In genomic region chr9:79518640-79519039, GRCm38 (mm10) we compare ENCODE assay signal across 16 mouse cellular contexts.
DNase-seq lines count a peak whose midpoint lies in the region; ATAC-seq lines count a peak whose summit lies in the region.
"Had no signal": no experiment of that assay in that cellular context is flagged by ENCODE, and none has a peak within 500 bp of the region (broad histone marks: within the 10 kb centered on the region; RNA-seq: fewer than 3 reads in every experiment).

No protein-coding gene starts in this region.

- ATAC-seq in kidney, embryonic 15.5 days (replicated peaks; ENCODE audit: low FRiP score): no peak
- ATAC-seq in heart, embryonic 14.5 days (ENCODE audit: insufficient number of reproducible peaks, insufficient read depth, low FRiP score, low read depth): peak; percentile 56
- ATAC-seq in hindbrain, embryonic 14.5 days (ENCODE audit: low FRiP score): no peak

- H3K9me3 ChIP-seq in kidney, embryonic 15.5 days (replicated peaks): no peaks in the 10 kb centered on the region
- no peaks in the 10 kb centered on the region for H3K9me3 ChIP-seq in heart, embryonic 14.5 days (ENCODE audit: control insufficient read depth, low read length)
- no peaks in the 10 kb centered on the region for H3K9me3 ChIP-seq in hindbrain, embryonic 14.5 days (ENCODE audit: control insufficient read depth, low read length)
- H3K9me3 ChIP-seq: embryonic facial prominence, embryonic 13.5 days; limb, embryonic 15.5 days; megakaryocyte, embryonic 14.5 days had no signal

- no peaks in the 10 kb centered on the region for H3K36me3 ChIP-seq in kidney, embryonic 15.5 days
- no peaks in the 10 kb centered on the region for H3K36me3 ChIP-seq in heart, embryonic 14.5 days (ENCODE audit: control insufficient read depth, insufficient read depth, low read length)
- no peaks in the 10 kb centered on the region for H3K36me3 ChIP-seq in hindbrain, embryonic 14.5 days (replicated peaks; ENCODE audit: control insufficient read depth, insufficient read depth)
- H3K36me3 ChIP-seq: embryonic facial prominence, embryonic 13.5 days; limb, embryonic 15.5 days had no signal

- no peak overlapping the region for H3K4me3 ChIP-seq in kidney, embryonic 15.5 days (replicated peaks)
- peak overlapping the region in 1 of 2 experiments; percentile 2; a peak in 1 of 4 replicates for H3K4me3 ChIP-seq in heart, embryonic 14.5 days (ENCODE audit: control insufficient read depth in 1 of 2, insufficient read depth in 1 of 2, low read depth in 1 of 2, low read length in 2 of 2)
- no peak overlapping the region for H3K4me3 ChIP-seq in hindbrain, embryonic 14.5 days (replicated peaks; ENCODE audit: low read length)
- H3K4me3 ChIP-seq: embryonic facial prominence, embryonic 13.5 days; limb, embryonic 15.5 days; megakaryocyte, embryonic 14.5 days had no signal

- DNase-seq in kidney, adult 11 months: peak; percentile 52
- peak; percentile 27 to 55 for DNase-seq in heart, adult 18-20 months
- peak; percentile 32 for DNase-seq in kidney, postnatal 14 days
- DNase-seq in hindbrain, embryonic 14.5 days (ENCODE audit: low spot score): no peak
- DNase-seq in cerebellum, postnatal 4 days (ENCODE audit: low spot score in 2 of 2): no peak
- DNase-seq: adrenal gland, postnatal 25 days; cerebellum, adult 2 months; gastrocnemius, postnatal 10 days; lung, postnatal 14 days; thymus, postnatal 25 days had no signal

- no peaks in the 10 kb centered on the region for H3K27me3 ChIP-seq in kidney, embryonic 15.5 days
- H3K27me3 ChIP-seq in heart, embryonic 14.5 days (ENCODE audit: control insufficient read depth, insufficient read depth, low read length): no peaks in the 10 kb centered on the region
- no peaks in the 10 kb centered on the region for H3K27me3 ChIP-seq in hindbrain, embryonic 14.5 days (ENCODE audit: control insufficient read depth, insufficient read depth, low read length)
- H3K27me3 ChIP-seq: embryonic facial prominence, embryonic 13.5 days; limb, embryonic 15.5 days; megakaryocyte, embryonic 14.5 days had no signal

- 77% methylated on average over 1 of the region's 1 CpGs for WGBS in kidney, embryonic 15.5 days
- WGBS in heart, embryonic 14.5 days: 21% methylated on average over 1 of the region's 1 CpGs
- WGBS in hindbrain, embryonic 14.5 days: 79% methylated on average over 1 of the region's 1 CpGs

- H3K27ac ChIP-seq in kidney, embryonic 15.5 days: no peak overlapping the region
- H3K27ac ChIP-seq in heart, embryonic 14.5 days (replicated peaks in 1 of 2; ENCODE audit: control insufficient read depth in 1 of 2, insufficient read depth in 1 of 2, low read depth in 2 of 2, low read length in 2 of 2): peak overlapping the region; percentile 93 to 95
- no peak overlapping the region for H3K27ac ChIP-seq in hindbrain, embryonic 14.5 days
- H3K27ac ChIP-seq: embryonic facial prominence, embryonic 13.5 days; limb, embryonic 15.5 days; stomach, postnatal 0 days had no signal

- no peak overlapping the region for H3K9ac ChIP-seq in kidney, embryonic 15.5 days
- no peak overlapping the region for H3K9ac ChIP-seq in heart, embryonic 14.5 days (ENCODE audit: low read length)
- no peak overlapping the region for H3K9ac ChIP-seq in hindbrain, embryonic 14.5 days
- H3K9ac ChIP-seq: embryonic facial prominence, embryonic 13.5 days; limb, embryonic 15.5 days had no signal

- H3K4me1 ChIP-seq in kidney, embryonic 15.5 days: no peaks in the 10 kb centered on the region
- peaks cover 8 to 12% of the 10 kb centered on the region in 2 experiments; a peak in 3 of 4 replicates for H3K4me1 ChIP-seq in heart, embryonic 14.5 days (ENCODE audit: control insufficient read depth in 2 of 2, insufficient read depth in 2 of 2, low read length in 2 of 2)
- H3K4me1 ChIP-seq in hindbrain, embryonic 14.5 days (replicated peaks; ENCODE audit: control insufficient read depth, insufficient read depth, low read length): no peaks in the 10 kb centered on the region
- H3K4me1 ChIP-seq: megakaryocyte, embryonic 14.5 days had no signal

- H3K4me2 ChIP-seq in kidney, embryonic 15.5 days: no peak overlapping the region
- peak overlapping the region; percentile 35 for H3K4me2 ChIP-seq in heart, embryonic 14.5 days (ENCODE audit: low read length)
- H3K4me2 ChIP-seq in hindbrain, embryonic 14.5 days (replicated peaks): no peak overlapping the region
- H3K4me2 ChIP-seq: embryonic facial prominence, embryonic 13.5 days; limb, embryonic 15.5 days had no signal

Comparison
In these comparisons a context has a peak if more than half of its experiments do, and no peak if none do; other contexts are left out.
1. DNase-seq: peak in kidney, adult 11 months (single experiment), heart, adult 18-20 months (2 of 2) and kidney, postnatal 14 days (single experiment); none in hindbrain, embryonic 14.5 days (single experiment) and cerebellum, postnatal 4 days (0 of 2).
2. H3K27ac ChIP-seq: peak in heart, embryonic 14.5 days (2 of 2); none in kidney, embryonic 15.5 days (single experiment) and hindbrain, embryonic 14.5 days (single experiment).